8 mouse cellular contexts compared by ENCODE assay signal in genomic region chr8:110267268-110267667, GRCm38 (mm10). TPM values are rescaled to one million over a fixed set of nuclear protein-coding genes. Genes with fewer than 3 reads are reported as not detected.
DNase-seq lines count a peak whose midpoint lies in the region; ATAC-seq and TF ChIP-seq lines count a peak whose summit lies in the region.
"Had no signal": no experiment of that assay in that cellular context is flagged by ENCODE, and none has a peak within 500 bp of the region (broad histone marks: within the 10 kb centered on the region; RNA-seq: fewer than 3 reads in every experiment).

No protein-coding gene starts in this region.

- no peak for DNase-seq in neural tube, embryonic 11.5 days (ENCODE audit: low spot score)
- no peak for DNase-seq in neural tube, embryonic 10.5 days (ENCODE audit: extremely low spot score, low spot score)
- DNase-seq in stomach, postnatal 0 days (ENCODE audit: low spot score): no peak
- no peak for DNase-seq in right cerebral cortex, postnatal 36 days (ENCODE audit: low spot score in 2 of 2)
- no peak for DNase-seq in gastrocnemius, postnatal 10 days

- TF ChIP-seq EP300 in stomach, postnatal 0 days (optimal IDR thresholded peaks at IDR 0.05): no peak

- 11% methylated on average over 12 of the region's 12 CpGs for WGBS in neural tube, embryonic 11.5 days
- 8% methylated on average over 12 of the region's 12 CpGs for WGBS in forebrain, embryonic 13.5 days
- WGBS in limb, embryonic 15.5 days: 7% methylated on average over 12 of the region's 12 CpGs
- 13% methylated on average over 12 of the region's 12 CpGs for WGBS in stomach, postnatal 0 days

- peak overlapping the region; percentile 31 for H3K4me3 ChIP-seq in neural tube, embryonic 11.5 days (ENCODE audit: low read depth, low read length)
- H3K4me3 ChIP-seq in forebrain, embryonic 13.5 days: peak overlapping the region; percentile 36
- peak overlapping the region; percentile 36 for H3K4me3 ChIP-seq in limb, embryonic 15.5 days
- H3K4me3 ChIP-seq in stomach, postnatal 0 days (ENCODE audit: low read depth, low read length): peak overlapping the region; percentile 19; the same call in 1 of the 2 replicates

- no peak for TF ChIP-seq CTCF in stomach, postnatal 0 days (IDR thresholded peaks at IDR 0.05; ENCODE audit: low read depth)

- H3K36me3 ChIP-seq in neural tube, embryonic 11.5 days (ENCODE audit: control insufficient read depth, insufficient read depth, low read length): no peaks in the 10 kb centered on the region
- no peaks in the 10 kb centered on the region for H3K36me3 ChIP-seq in forebrain, embryonic 13.5 days (ENCODE audit: poor library complexity, severe bottlenecking)
- no peaks in the 10 kb centered on the region for H3K36me3 ChIP-seq in limb, embryonic 15.5 days
- no peaks in the 10 kb centered on the region for H3K36me3 ChIP-seq in stomach, postnatal 0 days (ENCODE audit: control insufficient read depth, insufficient read depth, low read length)

- no peak for ATAC-seq in neural tube, embryonic 11.5 days (ENCODE audit: insufficient read depth, low FRiP score, low TSS enrichment)
- ATAC-seq in forebrain, embryonic 13.5 days: no peak
- ATAC-seq in limb, embryonic 15.5 days (ENCODE audit: insufficient number of reproducible peaks, low FRiP score, low TSS enrichment, low read depth): no peak
- no peak for ATAC-seq in stomach, postnatal 0 days (ENCODE audit: low FRiP score, low TSS enrichment)

- H3K4me2 ChIP-seq in neural tube, embryonic 11.5 days (ENCODE audit: low read depth): peak overlapping the region; percentile 59
- peak overlapping the region; percentile 58 for H3K4me2 ChIP-seq in forebrain, embryonic 13.5 days
- H3K4me2 ChIP-seq in limb, embryonic 15.5 days: peak overlapping the region; percentile 55
- peak overlapping the region; percentile 49 for H3K4me2 ChIP-seq in stomach, postnatal 0 days (replicated peaks; ENCODE audit: low read depth)

- H3K4me1 ChIP-seq in neural tube, embryonic 11.5 days (ENCODE audit: control insufficient read depth, insufficient read depth, low read length): 0 out of 2 replicates have a peak, but pooled peaks cover 2% of the 10 kb centered on the region
- H3K4me1 ChIP-seq in forebrain, embryonic 13.5 days: peaks cover 10% of the 10 kb centered on the region
- peaks cover 12% of the 10 kb centered on the region for H3K4me1 ChIP-seq in limb, embryonic 15.5 days
- no peaks in the 10 kb centered on the region for H3K4me1 ChIP-seq in stomach, postnatal 0 days (replicated peaks; ENCODE audit: control insufficient read depth, insufficient read depth)

- H3K27ac ChIP-seq in neural tube, embryonic 11.5 days (ENCODE audit: low read depth, low read length): no peak overlapping the region
- no peak overlapping the region for H3K27ac ChIP-seq in forebrain, embryonic 13.5 days
- no peak overlapping the region for H3K27ac ChIP-seq in limb, embryonic 15.5 days
- H3K27ac ChIP-seq in stomach, postnatal 0 days (replicated peaks): no peak overlapping the region

- H3K9ac ChIP-seq in neural tube, embryonic 11.5 days (ENCODE audit: low read length): peak overlapping the region; percentile 49
- no peak overlapping the region; the same call in 1 of the 2 replicates for H3K9ac ChIP-seq in forebrain, embryonic 13.5 days
- H3K9ac ChIP-seq in limb, embryonic 15.5 days: no peak overlapping the region
- H3K9ac ChIP-seq in stomach, postnatal 0 days (ENCODE audit: low read length): no peak overlapping the region

- no peaks in the 10 kb centered on the region for H3K9me3 ChIP-seq in neural tube, embryonic 11.5 days (ENCODE audit: control insufficient read depth, low read length)
- no peaks in the 10 kb centered on the region for H3K9me3 ChIP-seq in forebrain, embryonic 13.5 days (replicated peaks)
- no peaks in the 10 kb centered on the region for H3K9me3 ChIP-seq in limb, embryonic 15.5 days
- H3K9me3 ChIP-seq in stomach, postnatal 0 days (ENCODE audit: control insufficient read depth, low read length): no peaks in the 10 kb centered on the region

- no peaks in the 10 kb centered on the region for H3K27me3 ChIP-seq in neural tube, embryonic 11.5 days (ENCODE audit: control insufficient read depth, insufficient read depth, low read length)
- H3K27me3 ChIP-seq in forebrain, embryonic 13.5 days: peaks cover 10% of the 10 kb centered on the region; the same call in 1 of the 2 replicates
- no peaks in the 10 kb centered on the region for H3K27me3 ChIP-seq in limb, embryonic 15.5 days
- no peaks in the 10 kb centered on the region for H3K27me3 ChIP-seq in stomach, postnatal 0 days (ENCODE audit: control insufficient read depth, insufficient read depth, low read length)

RNA-seq across cellular contexts. Expression of gene Hydin, which starts 0.5 kb away (rescaled TPM):
- polyA plus RNA-seq in neural tube, embryonic 11.5 days (2014; fragmentation: Nextera tagmentation; extraction: Ambion mirVana): 0.05 and 0.19 TPM in 2 replicates
- polyA plus RNA-seq in forebrain, embryonic 13.5 days (2015; fragmentation: Nextera tagmentation; extraction: Ambion mirVana): 0.31 and 0.47 TPM in 2 replicates
- 0.01 and 0.07 TPM in 2 replicates for polyA plus RNA-seq in limb, embryonic 15.5 days (2015; fragmentation: Nextera tagmentation; extraction: Ambion mirVana)
- 0.05 TPM in 2 replicates for polyA plus RNA-seq in stomach, postnatal 0 days (2015; fragmentation: Nextera tagmentation; extraction: Ambion mirVana)
- under 1 TPM; 0.09 to 0.11 TPM for total RNA-seq in gastrocnemius, postnatal 10 days (2021)
- total RNA-seq: hematopoietic stem cell, adult 5-6 weeks had no signal

RNA-seq across cellular contexts. Expression of gene Cmtr2, which starts 51.8 kb away (rescaled TPM):
- polyA plus RNA-seq in neural tube, embryonic 11.5 days (2014; fragmentation: Nextera tagmentation; extraction: Ambion mirVana): 10.7 and 10.8 TPM in 2 replicates
- 10.2 and 12.7 TPM in 2 replicates for polyA plus RNA-seq in forebrain, embryonic 13.5 days (2015; fragmentation: Nextera tagmentation; extraction: Ambion mirVana)
- polyA plus RNA-seq in limb, embryonic 15.5 days (2015; fragmentation: Nextera tagmentation; extraction: Ambion mirVana): 7.2 and 8.5 TPM in 2 replicates
- 3.9 and 4.6 TPM in 2 replicates for polyA plus RNA-seq in stomach, postnatal 0 days (2015; fragmentation: Nextera tagmentation; extraction: Ambion mirVana)
- total RNA-seq in gastrocnemius, postnatal 10 days (2021): 1 to 10 TPM; 3.7 to 4.7 TPM
